Mouse (Mus musculus): ENCODE measurements around the gene Dnah7b. TPM values are rescaled to one million over a fixed set of nuclear protein-coding genes. Genes with fewer than 3 reads are reported as not detected.
"Not testable (repeated sequence)": the region's sequence is repeated elsewhere in the genome, so short reads cannot be mapped to it uniquely, and the experiment has no call there.

The Dnah7b gene
- polyA plus RNA-seq (2015; fragmentation: Nextera tagmentation; extraction: Ambion mirVana) = 1.3 and 1.5 TPM in 2 replicates

DNA sequence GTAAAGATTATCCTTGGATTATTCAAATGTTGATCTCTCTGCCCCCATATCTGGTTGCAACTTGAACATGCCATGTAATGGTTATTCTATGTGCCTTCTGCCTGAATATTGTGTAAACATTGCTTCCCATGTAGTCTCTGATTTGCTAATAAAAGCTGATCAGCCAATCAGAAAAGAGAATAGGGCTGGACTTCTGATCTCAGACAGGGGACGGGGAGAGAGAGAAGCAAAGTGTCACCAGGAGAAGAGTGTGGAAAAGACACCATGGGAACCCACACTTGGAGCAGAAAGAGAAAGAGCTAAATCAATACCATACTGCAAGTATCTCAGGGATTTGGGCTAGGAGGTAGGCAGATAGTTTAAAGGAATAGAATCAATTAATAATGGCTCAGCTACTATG, at the start of gene Dnah7b:
TSS of gene Dnah7b (plus strand) at position 301 of the 400 bp plus-strand sequence.
- WGBS = 48% methylated on average over 1 of the region's 1 CpGs
- no peaks in the 10 kb centered on the region for H3K27me3 ChIP-seq (ENCODE audit: control insufficient read depth, insufficient read depth, low read length)
- no peaks in the 10 kb centered on the region for H3K9me3 ChIP-seq (replicated peaks; ENCODE audit: control insufficient read depth, low read length)

DNA sequence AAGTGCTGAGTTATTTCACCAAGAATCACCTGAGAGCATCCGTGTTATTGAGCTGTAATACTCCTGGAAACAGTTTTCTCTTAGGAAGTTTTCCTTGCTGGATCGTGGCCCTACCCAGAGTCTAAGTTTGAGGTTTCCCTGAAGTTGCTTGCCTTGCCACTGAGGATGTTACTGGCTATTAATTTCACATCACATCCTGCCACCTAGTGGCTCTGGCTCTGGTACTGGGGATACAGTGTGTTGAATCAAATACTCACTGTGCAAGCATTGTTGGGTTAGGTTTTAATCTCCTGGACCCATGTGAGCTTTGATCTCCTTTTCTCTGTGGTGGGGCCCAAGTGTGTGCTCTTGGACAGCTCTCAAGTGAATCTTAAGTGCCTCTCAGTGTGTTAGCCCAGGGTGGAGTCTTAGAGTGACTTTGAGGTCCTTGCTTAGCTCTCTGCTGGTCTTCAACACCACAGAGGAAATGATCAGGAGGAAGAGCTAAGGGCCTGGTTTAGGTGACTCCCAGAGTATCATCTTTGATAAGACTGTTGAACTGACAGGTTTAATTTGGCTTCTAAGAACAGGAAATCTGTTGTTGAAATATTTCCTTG, 47.6 kb upstream of the Dnah7b start:
- Histone ChIP-seq H3K27ac (ENCODE audit: low read length) (no peak overlapping the region), H3K4me3 (ENCODE audit: low read length) (no peak overlapping the region), H3K9ac (ENCODE audit: low read length) (no peak overlapping the region), H3K4me1 (ENCODE audit: control insufficient read depth, insufficient read depth, low read length) (no peaks in the 10 kb centered on the region), H3K9me3 (replicated peaks; ENCODE audit: control insufficient read depth, low read length) (no peaks in the 10 kb centered on the region), H3K27me3 (ENCODE audit: control insufficient read depth, insufficient read depth, low read length) (no peaks in the 10 kb centered on the region), H3K36me3 (ENCODE audit: control insufficient read depth, insufficient read depth) (no peaks in the 10 kb centered on the region), H3K4me2 (ENCODE audit: low read depth, low read length) (no peak overlapping the region)
- no peak for ATAC-seq (replicated peaks; ENCODE audit: extremely low read depth, insufficient read depth, low FRiP score)
- 47% methylated on average over 2 of the region's 2 CpGs for WGBS

More for the DNA sequence above, at the start of gene Dnah7b:
- Histone ChIP-seq H3K4me2 (ENCODE audit: low read depth, low read length) (peak within 1 kb of the TSS; percentile 75), H3K9ac (ENCODE audit: low read length) (peak within 1 kb of the TSS; percentile 82), H3K36me3 (ENCODE audit: control insufficient read depth, insufficient read depth) (no peaks in the 10 kb centered on the region), H3K4me3 (ENCODE audit: low read length) (peak within 1 kb of the TSS; percentile 68), H3K27ac (ENCODE audit: low read length) (peak within 1 kb of the TSS; percentile 82), H3K4me1 (ENCODE audit: control insufficient read depth, insufficient read depth, low read length) (no peaks in the 10 kb centered on the region)
- no peak for ATAC-seq (replicated peaks; ENCODE audit: extremely low read depth, insufficient read depth, low FRiP score)

DNA sequence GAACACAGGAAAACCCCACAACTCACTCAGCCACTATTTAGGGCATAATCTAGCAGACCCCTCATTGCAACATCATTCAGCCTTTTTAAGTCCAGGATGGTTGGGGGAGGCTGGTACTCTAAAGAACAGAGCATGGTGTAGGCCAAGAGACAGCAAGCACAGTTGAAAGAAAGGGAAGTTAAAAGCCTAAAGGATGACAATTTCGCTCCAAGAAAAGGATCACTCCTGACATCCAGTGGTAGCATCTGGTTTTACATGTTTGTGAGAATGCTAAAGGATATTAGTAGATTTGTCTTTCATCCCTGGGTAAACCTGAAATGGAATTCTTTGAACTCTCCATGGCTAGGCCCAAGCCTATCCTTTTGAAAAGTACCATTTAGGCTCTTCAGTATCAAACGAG, 43.9 kb upstream of the Dnah7b start:
- WGBS = 12% methylated on average over 2 of the region's 2 CpGs
- Histone ChIP-seq H3K9ac (ENCODE audit: low read length) (no peak overlapping the region), H3K27me3 (ENCODE audit: control insufficient read depth, insufficient read depth, low read length) (no peaks in the 10 kb centered on the region), H3K4me1 (ENCODE audit: control insufficient read depth, insufficient read depth, low read length) (no peaks in the 10 kb centered on the region), H3K36me3 (ENCODE audit: control insufficient read depth, insufficient read depth) (no peaks in the 10 kb centered on the region), H3K4me3 (ENCODE audit: low read length) (no peak overlapping the region), H3K9me3 (replicated peaks; ENCODE audit: control insufficient read depth, low read length) (no peaks in the 10 kb centered on the region), H3K4me2 (ENCODE audit: low read depth, low read length) (no peak overlapping the region), H3K27ac (ENCODE audit: low read length) (no peak overlapping the region)
- ATAC-seq (replicated peaks; ENCODE audit: extremely low read depth, insufficient read depth, low FRiP score) = no peak

DNA sequence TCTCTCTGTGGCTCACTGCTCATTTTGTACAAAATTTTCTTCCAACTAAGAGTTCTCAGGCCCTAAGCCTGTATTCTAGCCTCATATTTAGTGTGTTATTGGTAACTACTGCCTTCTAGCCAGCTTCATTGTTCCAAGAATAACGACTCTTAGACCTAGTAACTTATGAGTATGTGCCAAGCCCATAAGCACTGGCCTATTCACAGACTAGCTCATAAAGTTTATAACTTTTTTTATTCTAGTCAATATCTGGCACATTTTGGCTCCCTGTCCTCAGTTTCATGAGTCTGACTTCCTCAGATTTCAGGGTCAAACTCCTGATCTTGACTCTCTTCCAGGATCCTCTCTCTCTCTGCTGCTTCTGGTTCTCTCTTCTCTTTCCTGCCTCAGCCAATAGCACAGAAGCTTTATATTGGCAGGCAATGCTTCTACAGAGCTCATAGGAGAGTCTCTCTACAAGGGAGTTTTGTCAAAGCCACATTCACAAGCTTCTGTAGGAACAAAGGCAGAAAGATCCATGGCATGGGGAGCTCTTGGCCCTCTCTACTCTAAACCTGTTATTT, 34.0 kb upstream of the Dnah7b start:
- Histone ChIP-seq H3K9ac (ENCODE audit: low read length) (no peak overlapping the region), H3K4me1 (ENCODE audit: control insufficient read depth, insufficient read depth, low read length) (no peaks in the 10 kb centered on the region), H3K9me3 (replicated peaks; ENCODE audit: control insufficient read depth, low read length) (no peaks in the 10 kb centered on the region), H3K4me2 (ENCODE audit: low read depth, low read length) (no peak overlapping the region), H3K4me3 (ENCODE audit: low read length) (no peak overlapping the region), H3K36me3 (ENCODE audit: control insufficient read depth, insufficient read depth) (no peaks in the 10 kb centered on the region), H3K27ac (ENCODE audit: low read length) (no peak overlapping the region), H3K27me3 (ENCODE audit: control insufficient read depth, insufficient read depth, low read length) (no peaks in the 10 kb centered on the region)
- WGBS = 67% methylated on average over 1 of the region's 1 CpGs
- ATAC-seq (replicated peaks; ENCODE audit: extremely low read depth, insufficient read depth, low FRiP score) = no peak

DNA sequence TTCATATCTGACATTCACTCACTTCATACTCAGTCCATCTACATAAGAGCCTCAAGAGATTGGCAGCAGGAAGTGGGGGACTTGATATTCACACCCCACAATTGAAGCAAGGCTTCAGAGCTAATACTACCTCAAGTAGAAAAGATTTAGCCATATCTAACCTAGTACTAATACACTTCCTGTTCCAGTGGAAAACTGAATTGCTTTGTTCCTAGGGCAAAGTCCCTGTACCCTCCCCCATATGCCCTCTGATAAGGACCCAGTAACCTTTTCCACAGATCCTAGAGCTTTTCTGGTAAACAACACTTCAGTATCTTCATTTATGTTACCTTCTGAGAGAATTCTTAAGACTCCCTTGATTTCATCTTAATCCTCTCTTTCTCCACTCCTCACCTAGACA, 17.9 kb upstream of the Dnah7b start:
- no peak overlapping the region for H3K9ac ChIP-seq (ENCODE audit: low read length)
- ATAC-seq (replicated peaks; ENCODE audit: extremely low read depth, insufficient read depth, low FRiP score) = no peak

DNA sequence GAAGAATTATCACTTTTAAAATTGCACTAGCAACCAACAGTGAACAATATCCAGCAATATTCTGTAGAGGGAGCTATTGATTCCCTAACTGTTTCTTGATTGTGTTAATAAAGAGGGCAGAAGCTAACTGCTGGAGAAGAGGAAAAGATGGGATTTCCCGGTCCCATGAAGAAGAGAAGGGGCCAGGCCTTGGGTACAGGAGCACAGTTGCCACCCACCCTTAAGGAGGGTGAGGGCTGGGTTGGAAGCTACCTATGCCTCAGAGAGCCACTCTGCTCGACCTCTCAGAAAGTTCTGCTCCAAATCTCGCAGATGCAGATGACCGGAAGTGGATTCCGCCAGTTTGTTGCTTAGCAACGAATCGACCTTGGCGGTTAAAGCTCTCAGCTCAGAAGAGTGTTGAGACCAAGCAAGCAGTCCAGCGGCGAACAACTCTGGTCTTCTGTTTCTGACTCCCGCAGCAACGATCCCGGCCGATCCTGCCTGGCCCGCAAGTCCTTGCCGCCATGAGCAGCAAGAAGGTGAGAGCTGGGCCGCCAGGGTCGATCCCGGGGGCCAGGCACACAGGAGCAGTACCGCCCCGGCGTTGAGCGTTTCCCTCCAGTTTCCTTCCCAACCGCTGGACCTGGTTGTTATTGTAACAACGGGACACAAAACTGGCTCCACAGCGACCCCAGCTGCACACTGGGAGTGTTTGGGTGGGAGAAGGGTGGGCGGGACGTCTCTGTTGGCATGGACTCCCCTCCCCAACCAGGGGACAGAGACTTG, 553 bp downstream of the Dnah7b start:
- WGBS = under 1% methylated on average over 28 of the region's 28 CpGs
- peak; percentile 87 for ATAC-seq (replicated peaks; ENCODE audit: extremely low read depth, insufficient read depth, low FRiP score)

More for the DNA sequence above, 17.9 kb upstream of the Dnah7b start:
- Histone ChIP-seq H3K36me3 (ENCODE audit: control insufficient read depth, insufficient read depth) (no peaks in the 10 kb centered on the region), H3K9me3 (replicated peaks; ENCODE audit: control insufficient read depth, low read length) (no peaks in the 10 kb centered on the region), H3K4me2 (ENCODE audit: low read depth, low read length) (no peak overlapping the region), H3K27me3 (ENCODE audit: control insufficient read depth, insufficient read depth, low read length) (no peaks in the 10 kb centered on the region), H3K27ac (ENCODE audit: low read length) (no peak overlapping the region), H3K4me1 (ENCODE audit: control insufficient read depth, insufficient read depth, low read length) (no peaks in the 10 kb centered on the region), H3K4me3 (ENCODE audit: low read length) (no peak overlapping the region)

DNA sequence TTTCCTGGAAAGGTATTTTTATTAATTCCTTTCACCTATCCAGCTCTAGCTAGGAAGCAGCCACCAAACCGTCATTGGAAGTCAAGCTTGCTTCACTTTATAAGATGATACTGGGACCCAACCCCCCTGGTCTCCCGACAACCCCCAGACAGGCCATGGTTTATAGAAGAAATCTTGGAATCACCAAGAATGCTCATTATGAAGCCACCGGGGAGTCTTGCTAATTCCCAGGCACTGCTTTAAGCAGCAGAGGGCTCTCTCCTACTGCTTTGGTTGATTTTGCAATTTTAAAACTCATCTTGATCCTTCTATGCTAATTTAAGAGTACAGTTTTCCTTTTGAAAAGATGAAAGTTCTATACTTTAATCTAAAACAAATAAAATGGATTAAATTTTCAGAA, 2.7 kb downstream of the Dnah7b start:
- not testable (repeated sequence) for H3K4me3 ChIP-seq (ENCODE audit: low read length); H3K4me1 ChIP-seq (ENCODE audit: control insufficient read depth, insufficient read depth, low read length); H3K9ac ChIP-seq (ENCODE audit: low read length); H3K27ac ChIP-seq (ENCODE audit: low read length); ATAC-seq (replicated peaks; ENCODE audit: extremely low read depth, insufficient read depth, low FRiP score); H3K36me3 ChIP-seq (ENCODE audit: control insufficient read depth, insufficient read depth); H3K9me3 ChIP-seq (replicated peaks; ENCODE audit: control insufficient read depth, low read length); H3K4me2 ChIP-seq (ENCODE audit: low read depth, low read length); H3K27me3 ChIP-seq (ENCODE audit: control insufficient read depth, insufficient read depth, low read length)
- 74% methylated on average over 3 of the region's 3 CpGs for WGBS

More for the DNA sequence above, 553 bp downstream of the Dnah7b start:
- peak overlapping the region; percentile 82 for H3K9ac ChIP-seq (ENCODE audit: low read length)
- H3K4me1 ChIP-seq (ENCODE audit: control insufficient read depth, insufficient read depth, low read length) = no peaks in the 10 kb centered on the region
- H3K4me2 ChIP-seq (ENCODE audit: low read depth, low read length) = peak overlapping the region; percentile 75
- peak overlapping the region; percentile 68 for H3K4me3 ChIP-seq (ENCODE audit: low read length)
- H3K27me3 ChIP-seq (ENCODE audit: control insufficient read depth, insufficient read depth, low read length) = no peaks in the 10 kb centered on the region
- H3K36me3 ChIP-seq (ENCODE audit: control insufficient read depth, insufficient read depth) = no peaks in the 10 kb centered on the region
- peak overlapping the region; percentile 82 for H3K27ac ChIP-seq (ENCODE audit: low read length)
- H3K9me3 ChIP-seq (replicated peaks; ENCODE audit: control insufficient read depth, low read length) = no peaks in the 10 kb centered on the region

DNA sequence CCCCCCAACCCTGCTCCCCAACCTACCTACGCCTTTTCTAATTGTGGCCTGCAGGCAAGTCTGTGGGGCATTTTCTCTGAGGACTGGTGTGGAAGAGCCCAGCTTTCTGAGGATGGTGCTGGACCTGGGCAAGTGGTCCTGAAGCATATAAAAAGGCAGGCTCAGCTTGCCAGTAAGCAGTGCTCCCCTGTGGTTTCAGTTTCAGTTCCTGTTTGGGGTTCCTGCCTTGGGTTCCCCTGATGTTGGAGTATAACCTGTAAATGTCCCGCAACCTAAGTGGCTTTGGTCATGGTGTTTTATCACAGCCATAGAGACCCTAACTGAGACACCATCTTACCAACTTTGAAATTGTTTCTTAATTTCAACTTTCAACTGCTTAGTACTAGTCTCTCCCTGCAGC, 11.8 kb downstream of the Dnah7b start:
- H3K9ac ChIP-seq (ENCODE audit: low read length) = no peak overlapping the region
- no peaks in the 10 kb centered on the region for H3K4me1 ChIP-seq (ENCODE audit: control insufficient read depth, insufficient read depth, low read length)
- no peaks in the 10 kb centered on the region for H3K9me3 ChIP-seq (replicated peaks; ENCODE audit: control insufficient read depth, low read length)
- no peak overlapping the region for H3K4me2 ChIP-seq (ENCODE audit: low read depth, low read length)
- H3K27ac ChIP-seq (ENCODE audit: low read length) = no peak overlapping the region
- H3K4me3 ChIP-seq (ENCODE audit: low read length) = no peak overlapping the region
- WGBS = 88% methylated on average over 2 of the region's 2 CpGs
- H3K27me3 ChIP-seq (ENCODE audit: control insufficient read depth, insufficient read depth, low read length) = no peaks in the 10 kb centered on the region
- ATAC-seq (replicated peaks; ENCODE audit: extremely low read depth, insufficient read depth, low FRiP score) = no peak
- no peaks in the 10 kb centered on the region for H3K36me3 ChIP-seq (ENCODE audit: control insufficient read depth, insufficient read depth)

DNA sequence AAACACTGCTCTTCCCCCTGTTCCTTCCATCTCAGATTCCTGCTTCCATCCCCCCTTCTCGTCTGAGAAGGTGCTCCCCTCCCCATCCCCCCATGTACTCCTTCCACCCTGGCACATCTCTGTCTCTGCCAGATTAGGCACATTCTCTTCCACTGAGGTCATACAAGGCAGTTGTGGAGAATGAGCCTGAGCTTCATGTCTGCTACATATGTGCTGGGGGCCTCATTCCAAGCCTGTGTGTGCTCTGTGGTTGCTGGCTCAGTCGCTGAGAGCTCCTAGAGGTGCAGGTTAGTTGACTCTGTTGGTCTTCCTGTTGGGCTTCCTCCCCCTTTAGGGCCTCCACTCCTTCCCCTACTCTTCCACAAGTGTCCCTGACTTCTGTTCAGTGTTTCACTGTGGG, 34.4 kb downstream of the Dnah7b start:
- Histone ChIP-seq H3K4me3 (ENCODE audit: low read length) (no peak overlapping the region), H3K4me1 (ENCODE audit: control insufficient read depth, insufficient read depth, low read length) (no peaks in the 10 kb centered on the region), H3K9me3 (replicated peaks; ENCODE audit: control insufficient read depth, low read length) (no peaks in the 10 kb centered on the region), H3K27me3 (ENCODE audit: control insufficient read depth, insufficient read depth, low read length) (no peaks in the 10 kb centered on the region), H3K4me2 (ENCODE audit: low read depth, low read length) (no peak overlapping the region), H3K9ac (ENCODE audit: low read length) (no peak overlapping the region), H3K36me3 (ENCODE audit: control insufficient read depth, insufficient read depth) (no peaks in the 10 kb centered on the region), H3K27ac (ENCODE audit: low read length) (no peak overlapping the region)
- ATAC-seq (replicated peaks; ENCODE audit: extremely low read depth, insufficient read depth, low FRiP score) = no peak; the same call in 1 of the 2 replicates
- 37% methylated on average over 2 of the region's 2 CpGs for WGBS

All from heart, embryonic 16.5 days (tissue).